Mouse (Mus musculus) thymus, adult 2 months (tissue): ENCODE measurements around the gene Tyro3. TPM values are rescaled to one million over a fixed set of nuclear protein-coding genes. Genes with fewer than 3 reads are reported as not detected.

Experiments used
- DNase-seq: peaks from one replicate; pipeline ENCODE4 v3.0.0; 2021
- H3K27ac ChIP-seq: fragments of 200-500 bp; 2 replicates; pipeline ENCODE4 v1.5.1; 2012; ENCODE audit warnings: low read length, control low read depth; ENCODE audit not compliant: control insufficient read depth, insufficient read depth
- H3K27me3 ChIP-seq: fragments of 200-500 bp; 2 replicates; pipeline ENCODE4 v1.6.1; 2012; ENCODE audit warnings: mild to moderate bottlenecking, low read length, moderate library complexity, mixed read lengths; ENCODE audit not compliant: control insufficient read depth, insufficient read depth
- H3K36me3 ChIP-seq: fragments of 200-500 bp; 2 replicates; pipeline ENCODE4 v1.6.1; 2012; ENCODE audit warnings: mild to moderate bottlenecking, low read length, moderate library complexity; ENCODE audit not compliant: control insufficient read depth, insufficient read depth
- H3K4me1 ChIP-seq: fragments of 200-500 bp; replicated peaks from 2 replicates; pipeline ENCODE4 v1.6.1; 2012; ENCODE audit warnings: low read length; ENCODE audit not compliant: control insufficient read depth, insufficient read depth
- H3K4me3 ChIP-seq: fragments of 200-500 bp; 2 replicates; pipeline ENCODE4 v1.5.1; 2012; ENCODE audit warnings: mild to moderate bottlenecking, low read length, control low read depth, moderate library complexity; ENCODE audit not compliant: control insufficient read depth, insufficient read depth
- CTCF ChIP-seq: fragments of 200-500 bp; IDR thresholded peaks from 2 replicates; pipeline ENCODE4 v1.5.1; 2012; ENCODE audit warnings: mild to moderate bottlenecking, control low read depth, low read length, moderate library complexity, borderline replicate concordance; ENCODE audit not compliant: control insufficient read depth, poor library complexity, insufficient read depth; ENCODE audit errors: extremely low read depth
- POLR2A ChIP-seq: fragments of 200-500 bp; IDR thresholded peaks from 2 replicates; pipeline ENCODE4 v1.6.1; 2012; ENCODE audit warnings: mild to moderate bottlenecking, low read length, control low read depth, moderate library complexity; ENCODE audit not compliant: control insufficient read depth, poor library complexity, insufficient read depth; ENCODE audit errors: extremely low read depth
- WGBS: fragments of 180-500 bp; shearing (Covaris S2); methylation state at CpG from one replicate; pipeline ENCODE4 v1.1.7; 2018; 5-methylcytosine and 5-hydroxymethylcytosine counted together
- polyA plus RNA-seq: library from polyadenylated mRNA; depleted of rRNA; stranded (reverse); fragments of >200 nt; gene quantifications from 2 replicates; pipeline ENCODE4 v1.2.3, GENCODE M21; 2012; rRNA removed

Tyro3 gene
- polyA plus RNA-seq, 1 experiment: 6.5 TPM

- TF ChIP-seq CTCF: no peak
- TF ChIP-seq POLR2A: no peak
- no peak overlapping the region for H3K27ac ChIP-seq
- DNase-seq: no peak
- no peaks in the 10 kb centered on the region for H3K27me3 ChIP-seq
- H3K4me1 ChIP-seq: no peaks in the 10 kb centered on the region
- no peak overlapping the region for H3K4me3 ChIP-seq
- WGBS: 81% methylated on average over 2 of the region's 2 CpGs
- no peaks in the 10 kb centered on the region for H3K36me3 ChIP-seq
Observed at GRCm38 (mm10) chr2:119845882-119846546, 48.5 kb downstream of the Tyro3 start.

- Histone ChIP-seq H3K27ac (no peak overlapping the region), H3K4me1 (no peaks in the 10 kb centered on the region), H3K4me3 (no peak overlapping the region), H3K27me3 (no peaks in the 10 kb centered on the region), H3K36me3 (no peaks in the 10 kb centered on the region)
- WGBS: 88% methylated on average over 4 of the region's 4 CpGs
- no peak for DNase-seq
- TF ChIP-seq POLR2A (no peak), CTCF (no peak)
Observed at GRCm38 (mm10) chr2:119846929-119847328, 49.4 kb downstream of the Tyro3 start.

- TF ChIP-seq CTCF (no peak), POLR2A (no peak)
- Histone ChIP-seq H3K27ac (no peak overlapping the region), H3K4me1 (no peaks in the 10 kb centered on the region), H3K27me3 (no peaks in the 10 kb centered on the region), H3K4me3 (no peak overlapping the region), H3K36me3 (no peaks in the 10 kb centered on the region)
- no peak for DNase-seq
- 94% methylated on average over 4 of the region's 4 CpGs for WGBS
Observed at GRCm38 (mm10) chr2:119853811-119854210, 56.3 kb downstream of the Tyro3 start.

- H3K4me1 ChIP-seq: no peaks in the 10 kb centered on the region
- no peaks in the 10 kb centered on the region for H3K36me3 ChIP-seq
- 78% methylated on average over 6 of the region's 6 CpGs for WGBS
- TF ChIP-seq CTCF (no peak), POLR2A (no peak)
- DNase-seq: no peak
- H3K4me3 ChIP-seq: no peak overlapping the region
- H3K27ac ChIP-seq: no peak overlapping the region
- H3K27me3 ChIP-seq: no peaks in the 10 kb centered on the region
Observed at GRCm38 (mm10) chr2:119855310-119855850, 57.8 kb downstream of the Tyro3 start.

GRCm38 (mm10) chr2:119857341-119857740 lies 59.8 kb downstream of the Tyro3 start:
- no peaks in the 10 kb centered on the region for H3K36me3 ChIP-seq
- no peak overlapping the region for H3K4me3 ChIP-seq
- DNase-seq: no peak
- no peaks in the 10 kb centered on the region for H3K4me1 ChIP-seq
- WGBS: 95% methylated on average over 2 of the region's 2 CpGs
- TF ChIP-seq POLR2A (no peak), CTCF (no peak)
- H3K27ac ChIP-seq: no peak overlapping the region
- no peaks in the 10 kb centered on the region for H3K27me3 ChIP-seq

- H3K27ac ChIP-seq: no peak overlapping the region
- no peak for TF ChIP-seq POLR2A
- no peak for TF ChIP-seq CTCF
- DNase-seq: no peak
- no peak overlapping the region for H3K4me3 ChIP-seq
- no peaks in the 10 kb centered on the region for H3K27me3 ChIP-seq
- WGBS: 75% methylated on average over 4 of the region's 4 CpGs
- H3K4me1 ChIP-seq: no peaks in the 10 kb centered on the region
- H3K36me3 ChIP-seq: no peaks in the 10 kb centered on the region
Observed at GRCm38 (mm10) chr2:119864484-119864883, 67.0 kb downstream of the Tyro3 start.

Other genes with a start within 250 kb of the Tyro3 start
- gene Nusap1, start 179.4 kb upstream of the Tyro3 start, polyA plus RNA-seq: 11.1 and 13.5 TPM in 2 replicates
- gene Oip5, start 179.3 kb upstream of the Tyro3 start, polyA plus RNA-seq: 21.8 and 30.0 TPM in 2 replicates
- gene Ndufaf1, start 134.9 kb upstream of the Tyro3 start, polyA plus RNA-seq: 4.1 and 5.0 TPM in 2 replicates
- gene Rtf1, start 122.7 kb upstream of the Tyro3 start, polyA plus RNA-seq: 17.3 and 21.0 TPM in 2 replicates
- gene Itpka, start 55.4 kb upstream of the Tyro3 start, polyA plus RNA-seq: 4.8 and 4.9 TPM in 2 replicates
- 11.5 and 13.0 TPM in 2 replicates for gene Ltk, start 37.3 kb upstream of the Tyro3 start, polyA plus RNA-seq
- gene Rpap1, start 10.2 kb upstream of the Tyro3 start, polyA plus RNA-seq: 54.6 and 64.4 TPM in 2 replicates
- 47.4 and 50.6 TPM in 2 replicates for gene Mga, start 99.5 kb downstream of the Tyro3 start, polyA plus RNA-seq
- 15.5 and 15.7 TPM in 2 replicates for gene Mapkbp1, start 175.0 kb downstream of the Tyro3 start, polyA plus RNA-seq
- 13.9 and 15.5 TPM in 2 replicates for gene Jmjd7, start 229.8 kb downstream of the Tyro3 start, polyA plus RNA-seq
- 7.0 and 8.8 TPM in 2 replicates for gene Gm28042, start 229.8 kb downstream of the Tyro3 start, polyA plus RNA-seq
- gene Pla2g4b, start 235.7 kb downstream of the Tyro3 start, polyA plus RNA-seq: 7.7 and 11.8 TPM in 2 replicates